Mouse (Mus musculus) lung, postnatal 4 days (tissue): ENCODE data around the gene Slco3a1.

Experiments used
- DNase-seq, 2 experiments: peaks; one replicate each; pipeline ENCODE4 v3.0.0; 2021

The Slco3a1 gene

GRCm38 (mm10) chr7:74484024-74484385 is 70.6 kb downstream of the Slco3a1 start:
- peak; percentile 49 to 57 for DNase-seq

- peak in 1 of 2 experiments; percentile 33 for DNase-seq
Measured at GRCm38 (mm10) chr7:74483294-74484023, 71.1 kb downstream of the Slco3a1 start.

- no peak for DNase-seq
Measured at GRCm38 (mm10) chr7:74471740-74472139, 82.8 kb downstream of the Slco3a1 start.

- DNase-seq = no peak
Measured at GRCm38 (mm10) chr7:74466886-74467285, 87.7 kb downstream of the Slco3a1 start.

GRCm38 (mm10) chr7:74464638-74465037 is 89.9 kb downstream of the Slco3a1 start:
- peak in 1 of 2 experiments; percentile 9 for DNase-seq

GRCm38 (mm10) chr7:74462451-74462850 is 92.1 kb downstream of the Slco3a1 start:
- DNase-seq = no peak

- DNase-seq = no peak
Measured at GRCm38 (mm10) chr7:74461736-74462135, 92.8 kb downstream of the Slco3a1 start.

GRCm38 (mm10) chr7:74461146-74461545 is 93.4 kb downstream of the Slco3a1 start:
- no peak for DNase-seq

- peak; percentile 35 to 64 for DNase-seq
Measured at GRCm38 (mm10) chr7:74459812-74460211, 94.8 kb downstream of the Slco3a1 start.

- peak in 1 of 2 experiments; percentile 31 for DNase-seq
Measured at GRCm38 (mm10) chr7:74459277-74459676, 95.3 kb downstream of the Slco3a1 start.

GRCm38 (mm10) chr7:74458475-74459221 is 95.9 kb downstream of the Slco3a1 start:
- peak; percentile 41 to 61 for DNase-seq

GRCm38 (mm10) chr7:74457347-74457975 is 97.1 kb downstream of the Slco3a1 start:
- peak; percentile 50 for DNase-seq

GRCm38 (mm10) chr7:74456781-74457180 is 97.8 kb downstream of the Slco3a1 start:
- DNase-seq = no peak

- DNase-seq = no peak
Measured at GRCm38 (mm10) chr7:74451047-74451446, 103.5 kb downstream of the Slco3a1 start.

- no peak for DNase-seq
Measured at GRCm38 (mm10) chr7:74449802-74450201, 104.8 kb downstream of the Slco3a1 start.

- no peak for DNase-seq
Measured at GRCm38 (mm10) chr7:74447781-74448180, 106.8 kb downstream of the Slco3a1 start.

GRCm38 (mm10) chr7:74445148-74445547 is 109.4 kb downstream of the Slco3a1 start:
- DNase-seq = no peak

GRCm38 (mm10) chr7:74442380-74442779 is 112.2 kb downstream of the Slco3a1 start:
- no peak for DNase-seq

GRCm38 (mm10) chr7:74437534-74437933 is 117.0 kb downstream of the Slco3a1 start:
- DNase-seq = no peak

- DNase-seq = peak in 1 of 2 experiments; percentile 34
Measured at GRCm38 (mm10) chr7:74436642-74437041, 117.9 kb downstream of the Slco3a1 start.

- peak; percentile 38 to 49 for DNase-seq
Measured at GRCm38 (mm10) chr7:74432950-74433349, 121.6 kb downstream of the Slco3a1 start.

- peak in 1 of 2 experiments; percentile 28 for DNase-seq
Measured at GRCm38 (mm10) chr7:74429252-74429651, 125.3 kb downstream of the Slco3a1 start.

- DNase-seq = no peak
Measured at GRCm38 (mm10) chr7:74427135-74427534, 127.4 kb downstream of the Slco3a1 start.

- DNase-seq = no peak
Measured at GRCm38 (mm10) chr7:74425941-74426340, 128.6 kb downstream of the Slco3a1 start.
